Mouse (Mus musculus): Measurements from ENCODE around the gene Polg. TPM values are rescaled to one million over a fixed set of nuclear protein-coding genes. Genes with fewer than 3 reads are reported as not detected.

Gene Polg
- polyA plus RNA-seq, 2 experiments, result 14.0 to 15.4 TPM

DNA sequence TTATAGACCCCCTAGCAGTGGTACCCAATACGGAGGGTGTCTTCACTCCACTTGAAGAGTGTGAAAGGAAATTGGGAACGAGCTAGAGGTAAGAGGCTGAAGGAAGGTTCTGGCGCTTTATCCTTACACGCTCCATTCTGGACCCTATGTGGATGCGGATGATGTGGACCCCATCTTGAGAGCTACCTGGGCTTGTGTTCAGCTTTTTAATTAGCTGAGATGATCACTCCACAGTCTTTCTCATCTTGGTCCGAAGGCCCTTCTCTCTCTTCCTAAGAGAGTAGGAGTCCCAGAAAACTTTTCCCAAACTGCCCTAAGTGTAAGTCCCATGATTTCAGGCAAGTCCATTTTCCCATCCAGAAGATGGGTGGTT, 43.1 kb upstream of the Polg start:
- peaks cover 99% of the 10 kb centered on the region for H3K27me3 ChIP-seq (ENCODE audit: control insufficient read depth, insufficient read depth, low read length)
- no peaks in the 10 kb centered on the region for H3K9me3 ChIP-seq (ENCODE audit: control insufficient read depth, low read length)
- ATAC-seq (ENCODE audit: insufficient read depth) (no peak), DNase-seq (ENCODE audit: low read depth in 3 of 3, low spot score in 3 of 3) (no peak)
- 6% methylated on average over 6 of the region's 6 CpGs for WGBS (ENCODE audit: insufficient replicate concordance)
- H3K4me2 ChIP-seq (ENCODE audit: low read depth), result no peak overlapping the region
- H3K36me3 ChIP-seq (replicated peaks; ENCODE audit: control insufficient read depth, insufficient read depth, low read depth), result no peaks in the 10 kb centered on the region
- H3K9ac ChIP-seq (replicated peaks), result no peak overlapping the region
- H3K4me3 ChIP-seq (ENCODE audit: insufficient read depth in 1 of 2, low read depth in 2 of 2, low read length in 2 of 2), result no peak overlapping the region
- no peak overlapping the region for H3K27ac ChIP-seq
- no peak for TF ChIP-seq EP300 (IDR thresholded peaks at IDR 0.05; ENCODE audit: low read depth)
- TF ChIP-seq CTCF (IDR thresholded peaks at IDR 0.05; ENCODE audit: low read depth), result no peak
- no peaks in the 10 kb centered on the region for H3K4me1 ChIP-seq (replicated peaks; ENCODE audit: control insufficient read depth in 2 of 2, insufficient read depth in 2 of 2, low read length in 1 of 2)

DNA sequence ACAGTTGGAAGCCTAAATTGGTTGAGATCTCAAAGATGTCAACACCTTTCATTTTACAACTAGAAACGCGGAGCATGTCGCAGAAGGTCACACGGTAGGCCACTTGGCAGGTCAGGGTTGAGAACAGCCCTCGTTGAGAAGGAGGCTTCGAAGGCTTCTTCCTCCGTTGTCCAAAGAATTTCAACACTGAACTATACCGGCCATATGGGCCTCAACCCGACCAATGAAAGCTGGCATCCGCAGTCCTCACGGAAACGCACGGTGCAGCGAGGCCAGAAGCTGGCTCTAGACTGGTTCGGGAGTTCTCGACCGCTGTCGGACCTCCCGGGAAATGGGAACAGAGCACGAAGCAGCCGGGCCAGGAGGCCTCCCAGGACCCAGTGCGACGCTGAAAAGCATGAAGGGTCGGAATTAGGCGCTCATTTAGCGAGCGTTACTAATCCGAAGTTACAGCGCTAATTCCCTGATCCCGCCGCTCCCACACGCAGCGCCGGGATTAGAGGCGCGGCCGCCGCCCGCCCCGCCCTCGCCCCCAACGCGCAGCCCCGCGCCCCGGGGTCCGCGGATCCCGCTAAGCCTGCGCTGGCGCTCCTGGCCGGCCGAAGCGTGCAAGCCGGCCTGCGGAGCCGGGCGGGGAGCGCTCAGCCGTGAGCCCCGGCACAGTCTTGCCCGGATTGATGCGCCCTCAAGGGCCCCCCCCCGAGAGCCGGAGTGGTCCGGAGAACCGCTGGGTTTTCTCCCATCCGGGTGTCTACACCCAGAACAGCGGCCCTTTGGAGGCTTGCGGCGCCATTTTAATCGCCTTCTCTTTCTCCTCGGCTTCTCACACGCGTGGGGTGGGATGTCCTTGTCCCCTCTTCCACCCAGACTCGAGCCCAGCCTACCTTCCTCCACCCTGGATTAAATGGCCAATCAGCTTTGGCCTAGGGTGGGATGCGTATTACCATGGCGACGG, 42.4 kb upstream of the Polg start:
- no peak for DNase-seq (ENCODE audit: low read depth in 3 of 3, low spot score in 3 of 3)
- Histone ChIP-seq H3K36me3 (replicated peaks; ENCODE audit: control insufficient read depth, insufficient read depth, low read depth) (no peaks in the 10 kb centered on the region), H3K9me3 (ENCODE audit: control insufficient read depth, low read length) (no peaks in the 10 kb centered on the region), H3K4me2 (ENCODE audit: low read depth) (no peak overlapping the region), H3K9ac (replicated peaks) (no peak overlapping the region), H3K4me1 (replicated peaks; ENCODE audit: control insufficient read depth in 2 of 2, insufficient read depth in 2 of 2, low read length in 1 of 2) (no peaks in the 10 kb centered on the region), H3K27ac (no peak overlapping the region), H3K4me3 (ENCODE audit: insufficient read depth in 1 of 2, low read depth in 2 of 2, low read length in 2 of 2) (no peak overlapping the region), H3K27me3 (ENCODE audit: control insufficient read depth, insufficient read depth, low read length) (peaks cover 100% of the 10 kb centered on the region)
- no peak for TF ChIP-seq EP300 (IDR thresholded peaks at IDR 0.05; ENCODE audit: low read depth)
- no peak for TF ChIP-seq CTCF (IDR thresholded peaks at IDR 0.05; ENCODE audit: low read depth)
- WGBS (ENCODE audit: insufficient replicate concordance), result 2% methylated on average over 79 of the region's 79 CpGs
- ATAC-seq (ENCODE audit: insufficient read depth), result no peak

DNA sequence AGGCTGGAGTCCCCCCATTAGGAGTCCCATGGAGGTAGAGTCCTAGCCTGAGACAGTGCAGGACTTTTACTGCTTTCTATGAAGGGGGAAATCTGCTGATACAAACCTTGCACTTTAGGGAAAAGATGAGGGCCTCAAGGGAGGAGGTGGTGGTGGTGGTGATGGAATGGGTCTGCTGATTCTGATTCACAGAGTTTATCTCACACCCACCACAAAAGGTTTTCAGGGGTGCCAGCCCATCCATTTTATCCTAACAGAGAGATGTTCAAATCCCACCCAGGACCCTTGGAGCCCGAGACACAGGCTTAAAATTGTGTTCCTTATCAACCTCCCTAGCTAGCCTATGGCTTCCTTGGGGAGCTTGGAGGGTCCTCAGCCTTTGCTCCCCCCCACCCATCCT, 41.6 kb upstream of the Polg start:
- Histone ChIP-seq H3K9me3 (ENCODE audit: control insufficient read depth, low read length) (no peaks in the 10 kb centered on the region), H3K36me3 (replicated peaks; ENCODE audit: control insufficient read depth, insufficient read depth, low read depth) (no peaks in the 10 kb centered on the region), H3K9ac (replicated peaks) (no peak overlapping the region), H3K4me1 (replicated peaks; ENCODE audit: control insufficient read depth in 2 of 2, insufficient read depth in 2 of 2, low read length in 1 of 2) (no peaks in the 10 kb centered on the region), H3K27ac (no peak overlapping the region), H3K4me2 (ENCODE audit: low read depth) (no peak overlapping the region), H3K27me3 (ENCODE audit: control insufficient read depth, insufficient read depth, low read length) (peaks cover 100% of the 10 kb centered on the region), H3K4me3 (ENCODE audit: insufficient read depth in 1 of 2, low read depth in 2 of 2, low read length in 2 of 2) (no peak overlapping the region)
- no peak for DNase-seq (ENCODE audit: low read depth in 3 of 3, low spot score in 3 of 3)
- 9% methylated on average over 1 of the region's 1 CpGs for WGBS (ENCODE audit: insufficient replicate concordance)
- TF ChIP-seq CTCF (IDR thresholded peaks at IDR 0.05; ENCODE audit: low read depth) (no peak), EP300 (IDR thresholded peaks at IDR 0.05; ENCODE audit: low read depth) (no peak)
- ATAC-seq (ENCODE audit: insufficient read depth), result no peak

GRCm38 (mm10) chr7:79507101-79507705, 41.0 kb upstream of the Polg start:
- Histone ChIP-seq H3K4me3 (ENCODE audit: insufficient read depth in 1 of 2, low read depth in 2 of 2, low read length in 2 of 2) (no peak overlapping the region), H3K4me2 (ENCODE audit: low read depth) (no peak overlapping the region), H3K36me3 (replicated peaks; ENCODE audit: control insufficient read depth, insufficient read depth, low read depth) (no peaks in the 10 kb centered on the region), H3K27ac (no peak overlapping the region), H3K27me3 (ENCODE audit: control insufficient read depth, insufficient read depth, low read length) (peaks cover 100% of the 10 kb centered on the region), H3K9ac (replicated peaks) (no peak overlapping the region), H3K9me3 (ENCODE audit: control insufficient read depth, low read length) (no peaks in the 10 kb centered on the region), H3K4me1 (replicated peaks; ENCODE audit: control insufficient read depth in 2 of 2, insufficient read depth in 2 of 2, low read length in 1 of 2) (no peaks in the 10 kb centered on the region)
- WGBS (ENCODE audit: insufficient replicate concordance), result 4% methylated on average over 11 of the region's 11 CpGs
- DNase-seq (ENCODE audit: low read depth in 3 of 3, low spot score in 3 of 3), result no peak
- ATAC-seq (ENCODE audit: insufficient read depth), result no peak
- TF ChIP-seq CTCF (IDR thresholded peaks at IDR 0.05; ENCODE audit: low read depth) (no peak), EP300 (IDR thresholded peaks at IDR 0.05; ENCODE audit: low read depth) (no peak)

DNA sequence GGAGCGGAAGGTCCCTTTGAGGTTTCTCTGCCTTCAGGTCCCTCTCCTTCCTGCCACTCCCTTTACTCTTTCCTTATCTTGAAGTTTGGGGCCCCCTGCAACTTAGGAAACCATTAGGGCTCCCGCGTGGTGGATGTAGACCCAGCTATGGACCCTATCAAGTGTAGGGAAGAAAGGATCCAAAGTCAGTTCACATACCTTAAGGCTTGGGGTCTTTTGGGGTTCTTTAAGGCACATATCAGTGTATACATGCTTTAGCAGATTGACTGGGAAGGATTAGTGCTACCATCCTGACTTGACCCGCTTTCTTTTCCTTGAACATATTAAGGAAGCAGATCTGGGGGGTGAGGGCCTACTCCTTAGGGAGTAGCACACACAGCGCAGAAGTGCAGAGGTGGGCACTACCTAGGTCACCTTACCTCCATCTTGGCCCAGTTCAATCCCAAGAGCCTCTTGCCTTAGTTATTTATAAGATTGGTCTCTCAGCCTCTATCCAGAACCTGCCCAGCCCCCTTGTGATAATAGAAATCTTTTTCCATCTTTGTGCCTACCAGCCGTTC, 40.4 kb upstream of the Polg start:
- 3% methylated on average over 6 of the region's 6 CpGs for WGBS (ENCODE audit: insufficient replicate concordance)
- H3K4me3 ChIP-seq (ENCODE audit: insufficient read depth in 1 of 2, low read depth in 2 of 2, low read length in 2 of 2), result no peak overlapping the region
- TF ChIP-seq EP300 (IDR thresholded peaks at IDR 0.05; ENCODE audit: low read depth) (no peak), CTCF (IDR thresholded peaks at IDR 0.05; ENCODE audit: low read depth) (no peak)

More for the DNA sequence above, 40.4 kb upstream of the Polg start:
- Histone ChIP-seq H3K36me3 (replicated peaks; ENCODE audit: control insufficient read depth, insufficient read depth, low read depth) (no peaks in the 10 kb centered on the region), H3K9me3 (ENCODE audit: control insufficient read depth, low read length) (no peaks in the 10 kb centered on the region), H3K4me1 (replicated peaks; ENCODE audit: control insufficient read depth in 2 of 2, insufficient read depth in 2 of 2, low read length in 1 of 2) (no peaks in the 10 kb centered on the region), H3K4me2 (ENCODE audit: low read depth) (no peak overlapping the region), H3K27me3 (ENCODE audit: control insufficient read depth, insufficient read depth, low read length) (peaks cover 100% of the 10 kb centered on the region), H3K27ac (no peak overlapping the region), H3K9ac (replicated peaks) (no peak overlapping the region)
- ATAC-seq (ENCODE audit: insufficient read depth) (no peak), DNase-seq (ENCODE audit: low read depth in 3 of 3, low spot score in 3 of 3) (no peak)

Data from liver, embryonic 14.5 days (tissue).